Mouse (Mus musculus) embryonic fibroblast, embryonic 13.5 days (primary cell): ENCODE measurements at regions not wholly inside any gene's neighbourhood (a gene's known extent, or its start where the extent isn't known, plus 50 kb on each side); places are given as distances from the start of the nearest gene placed in this dataset.

Source experiments
- CTCF ChIP-seq: IDR thresholded peaks from 2 replicates; pipeline ENCODE4 v1.5.1; 2011; ENCODE audit warnings: mild to moderate bottlenecking, control low read depth, low read length, moderate library complexity, borderline replicate concordance; ENCODE audit not compliant: insufficient read depth
- POLR2A ChIP-seq: IDR thresholded peaks from 2 replicates; pipeline ENCODE4 v1.6.1; 2011; ENCODE audit warnings: low read depth, mild to moderate bottlenecking, control low read depth, low read length, moderate library complexity

DNA sequence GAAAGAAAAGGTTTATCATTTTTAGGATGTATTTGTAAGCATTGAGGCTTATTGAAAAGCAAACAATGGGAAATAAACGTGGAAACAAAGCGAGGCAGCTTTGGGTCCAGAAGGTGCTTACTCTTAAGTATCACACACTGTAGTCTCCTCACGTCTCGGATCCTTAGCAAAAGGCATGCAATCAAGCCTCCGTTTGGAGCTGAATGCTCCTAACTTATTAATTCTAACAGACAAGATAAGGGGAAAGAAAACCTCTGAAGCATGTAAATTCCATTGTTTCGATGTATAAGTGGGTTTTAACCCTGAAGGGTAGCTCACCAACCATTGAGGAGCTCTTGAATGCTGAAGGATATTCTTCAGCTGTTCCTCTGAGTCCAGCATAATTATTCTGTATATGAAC, 162.7 kb downstream of the Nsun3 start:
- TF ChIP-seq POLR2A, result no peak
- TF ChIP-seq CTCF, result no peak
